Mouse (Mus musculus): Measurements from ENCODE around the gene Wbp1l.
A peak's percentile ranks its signal among the peaks of the same experiment; 100 is the strongest.

The Wbp1l gene

GRCm38 (mm10) chr19:46599375-46600256 lies 732 bp downstream of the Wbp1l start:
- no peak for DNase-seq

GRCm38 (mm10) chr19:46600371-46600770 lies 1.5 kb downstream of the Wbp1l start:
- DNase-seq = no peak

- DNase-seq = no peak
Measured at GRCm38 (mm10) chr19:46601491-46601890, 2.6 kb downstream of the Wbp1l start.

GRCm38 (mm10) chr19:46602406-46602805 lies 3.5 kb downstream of the Wbp1l start:
- DNase-seq = no peak

- DNase-seq = no peak
Measured at GRCm38 (mm10) chr19:46606718-46607117, 7.8 kb downstream of the Wbp1l start.

GRCm38 (mm10) chr19:46607424-46607823 lies 8.5 kb downstream of the Wbp1l start:
- no peak for DNase-seq

- no peak for DNase-seq
Measured at GRCm38 (mm10) chr19:46608158-46608557, 9.3 kb downstream of the Wbp1l start.

- DNase-seq = no peak
Measured at GRCm38 (mm10) chr19:46616378-46616777, 17.5 kb downstream of the Wbp1l start.

- no peak for DNase-seq
Measured at GRCm38 (mm10) chr19:46617361-46617760, 18.5 kb downstream of the Wbp1l start.

GRCm38 (mm10) chr19:46618322-46618721 lies 19.4 kb downstream of the Wbp1l start:
- no peak for DNase-seq

- no peak for DNase-seq
Measured at GRCm38 (mm10) chr19:46619001-46619400, 20.1 kb downstream of the Wbp1l start.

GRCm38 (mm10) chr19:46619518-46619917 lies 20.6 kb downstream of the Wbp1l start:
- no peak for DNase-seq

GRCm38 (mm10) chr19:46620016-46620808 lies 21.3 kb downstream of the Wbp1l start:
- DNase-seq = no peak

GRCm38 (mm10) chr19:46621236-46622183 lies 22.6 kb downstream of the Wbp1l start:
- DNase-seq = no peak

- no peak for DNase-seq
Measured at GRCm38 (mm10) chr19:46622659-46623193, 23.8 kb downstream of the Wbp1l start.

- no peak for DNase-seq
Measured at GRCm38 (mm10) chr19:46623194-46623667, 24.3 kb downstream of the Wbp1l start.

GRCm38 (mm10) chr19:46623790-46624772 lies 25.2 kb downstream of the Wbp1l start:
- DNase-seq = peak; percentile 25

- no peak for DNase-seq
Measured at GRCm38 (mm10) chr19:46625015-46625414, 26.1 kb downstream of the Wbp1l start.

- no peak for DNase-seq
Measured at GRCm38 (mm10) chr19:46625519-46625918, 26.6 kb downstream of the Wbp1l start.

- DNase-seq = no peak
Measured at GRCm38 (mm10) chr19:46628403-46628802, 29.5 kb downstream of the Wbp1l start.

- DNase-seq = no peak
Measured at GRCm38 (mm10) chr19:46629807-46630206, 30.9 kb downstream of the Wbp1l start.
